Mouse (Mus musculus) fibroblast of lung, adult 2 months (primary cell): ENCODE measurements around the gene Atp2b1.

Experiments
- DNase-seq: peaks from one replicate; pipeline ENCODE4 v3.0.0-alpha.2; 2011; ENCODE audit warnings: low read depth

Gene Atp2b1

GRCm38 (mm10) chr10:98916011-98916780, 2.0 kb downstream of the Atp2b1 start:
- no peak for DNase-seq

GRCm38 (mm10) chr10:98916781-98917340, 2.7 kb downstream of the Atp2b1 start:
- DNase-seq, result no peak

GRCm38 (mm10) chr10:98925081-98925480, 10.9 kb downstream of the Atp2b1 start:
- no peak for DNase-seq

- no peak for DNase-seq
These were observed 12.8 kb downstream of the Atp2b1 start for GRCm38 (mm10) chr10:98926991-98927390.

GRCm38 (mm10) chr10:98929444-98929843, 15.2 kb downstream of the Atp2b1 start:
- no peak for DNase-seq

GRCm38 (mm10) chr10:98930143-98930542, 15.9 kb downstream of the Atp2b1 start:
- no peak for DNase-seq

GRCm38 (mm10) chr10:98940137-98940536, 25.9 kb downstream of the Atp2b1 start:
- no peak for DNase-seq

- no peak for DNase-seq
These were observed 26.6 kb downstream of the Atp2b1 start for GRCm38 (mm10) chr10:98940799-98941198.

- no peak for DNase-seq
These were observed 27.8 kb downstream of the Atp2b1 start for GRCm38 (mm10) chr10:98941991-98942390.

GRCm38 (mm10) chr10:98942999-98943398, 28.8 kb downstream of the Atp2b1 start:
- DNase-seq, result no peak

GRCm38 (mm10) chr10:98943894-98944293, 29.7 kb downstream of the Atp2b1 start:
- DNase-seq, result no peak

GRCm38 (mm10) chr10:98946031-98946791, 32.0 kb downstream of the Atp2b1 start:
- DNase-seq, result no peak

- no peak for DNase-seq
These were observed 33.0 kb downstream of the Atp2b1 start for GRCm38 (mm10) chr10:98947206-98947605.

- no peak for DNase-seq
These were observed 33.9 kb downstream of the Atp2b1 start for GRCm38 (mm10) chr10:98948096-98948495.

- DNase-seq, result no peak
These were observed 35.5 kb downstream of the Atp2b1 start for GRCm38 (mm10) chr10:98949750-98950149.

GRCm38 (mm10) chr10:98951286-98952270, 37.4 kb downstream of the Atp2b1 start:
- no peak for DNase-seq

- DNase-seq, result no peak
These were observed 40.2 kb downstream of the Atp2b1 start for GRCm38 (mm10) chr10:98954230-98954993.

GRCm38 (mm10) chr10:98956124-98956523, 41.9 kb downstream of the Atp2b1 start:
- no peak for DNase-seq

- DNase-seq, result no peak
These were observed 44.5 kb downstream of the Atp2b1 start for GRCm38 (mm10) chr10:98958752-98959151.

GRCm38 (mm10) chr10:98959385-98959784, 45.2 kb downstream of the Atp2b1 start:
- no peak for DNase-seq

- no peak for DNase-seq
These were observed 46.7 kb downstream of the Atp2b1 start for GRCm38 (mm10) chr10:98960911-98961310.
